Mouse (Mus musculus) left cerebral cortex, adult 18-20 months (tissue): Measurements from ENCODE around the gene Bap1. TPM values are rescaled to one million over a fixed set of nuclear protein-coding genes. Genes with fewer than 3 reads are reported as not detected.

Source experiments
- total RNA-seq, 2 experiments: library from RNA; stranded (reverse); gene quantifications; 2 replicates each; pipeline ENCODE4 v1.2.3; 2021

Bap1 gene
- total RNA-seq, 2 experiments from 2014 or later, result 145 TPM

Other genes starting within 250 kb of the Bap1 start
- gene Spcs1, start 249.8 kb upstream of the Bap1 start, total RNA-seq, result 100 to 1,000 TPM; 166 to 174 TPM
- 10 to 100 TPM; 52.3 to 54.5 TPM for gene Pbrm1, start 232.3 kb upstream of the Bap1 start, total RNA-seq
- 10 to 100 TPM; 42.1 to 53.0 TPM for gene Gnl3, start 232.3 kb upstream of the Bap1 start, total RNA-seq
- gene Smim4, start 122.5 kb upstream of the Bap1 start, total RNA-seq, result 10 to 100 TPM; 22.8 to 29.7 TPM
- gene Nt5dc2, start 120.4 kb upstream of the Bap1 start, total RNA-seq, result 1 to 10 TPM; 1.9 to 4.6 TPM
- 10 to 100 TPM; 22.3 to 25.0 TPM for gene Stab1, start 82.8 kb upstream of the Bap1 start, total RNA-seq
- gene Tnnc1, start 43.1 kb upstream of the Bap1 start, total RNA-seq, result 10 to 100 TPM; 18.8 to 20.1 TPM
- gene Nisch, start 34.5 kb upstream of the Bap1 start, total RNA-seq, result 100 to 1,000 TPM; 359 to 363 TPM
- gene Sema3g, start 33.6 kb upstream of the Bap1 start, total RNA-seq, result 1 to 10 TPM; 4.7 to 5.3 TPM
- gene Phf7, start 133 bp upstream of the Bap1 start, total RNA-seq, result 1 to 10 TPM; 3.2 to 4.1 TPM
- 1 to 10 TPM; 4.9 to 5.1 TPM for gene Dnah1, start 72.4 kb downstream of the Bap1 start, total RNA-seq
- gene Capn7, start 85.2 kb downstream of the Bap1 start, total RNA-seq, result 10 to 100 TPM; 37.5 to 40.8 TPM
- gene Sh3bp5, start 184.6 kb downstream of the Bap1 start, total RNA-seq, result 10 to 100 TPM; 61.4 to 68.3 TPM
- gene Eaf1, start 242.9 kb downstream of the Bap1 start, total RNA-seq, result 10 to 100 TPM; 14.2 to 16.2 TPM
- 10 to 100 TPM; 35.3 to 41.7 TPM for gene Mettl6, start 243.6 kb downstream of the Bap1 start, total RNA-seq